Mouse (Mus musculus): ENCODE measurements around the gene Mid1. TPM values are rescaled to one million over a fixed set of nuclear protein-coding genes. Genes with fewer than 3 reads are reported as not detected.

Gene Mid1
- polyA plus RNA-seq, 1 experiment from 2014 or later: 16.8 TPM

DNA sequence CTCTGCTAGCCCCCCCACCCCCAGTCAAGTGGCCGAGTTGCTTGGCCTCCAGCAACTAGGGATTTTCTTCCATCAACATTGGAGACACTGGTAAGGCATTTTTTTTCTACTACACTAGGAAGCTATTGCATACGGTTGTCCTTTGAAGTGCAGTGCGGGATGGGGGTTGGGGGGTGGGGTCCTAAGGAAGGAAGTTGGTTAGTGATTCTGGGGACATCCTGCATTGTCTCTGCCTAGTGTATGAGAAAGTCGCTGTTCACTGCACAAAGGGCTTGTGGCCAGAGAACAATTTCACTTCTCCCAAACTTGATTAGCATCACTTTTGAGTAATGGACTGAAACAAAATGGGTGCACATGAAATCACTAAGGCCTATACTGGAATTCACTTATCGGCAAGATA, 143.1 kb downstream of the Mid1 start:
- WGBS: 25% methylated on average over 5 of the region's 5 CpGs
- Histone ChIP-seq H3K27me3 (ENCODE audit: insufficient read depth, poor library complexity, severe bottlenecking) (peaks cover 31% of the 10 kb centered on the region), H3K9me3 (no peaks in the 10 kb centered on the region), H3K4me1 (replicated peaks) (peaks cover 21% of the 10 kb centered on the region), H3K36me3 (no peaks in the 10 kb centered on the region), H3K4me3 (peak overlapping the region; percentile 47), H3K27ac (peak overlapping the region; percentile 89)
- peak; percentile 27 for DNase-seq (ENCODE audit: low spot score)

DNA sequence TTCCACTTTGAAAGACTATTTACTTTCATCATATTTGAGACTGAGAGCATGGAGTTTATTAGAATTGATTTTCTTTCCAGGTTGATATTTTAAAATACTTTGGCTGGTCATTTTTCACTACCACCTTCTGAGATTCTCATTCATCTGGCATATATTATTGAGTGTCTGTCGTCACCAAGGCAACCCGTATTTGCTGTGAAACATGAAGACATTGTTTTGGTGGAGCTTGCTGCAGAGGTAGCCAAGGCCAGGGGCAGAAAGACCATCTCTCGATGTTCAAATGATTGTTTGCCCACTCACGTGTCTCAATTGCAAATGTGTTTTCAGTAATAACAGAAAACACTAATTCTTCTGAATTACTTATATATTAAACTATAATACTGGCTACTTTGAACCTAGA, 145.1 kb downstream of the Mid1 start:
- Histone ChIP-seq H3K4me1 (replicated peaks) (peaks cover 21% of the 10 kb centered on the region), H3K27ac (peak overlapping the region; percentile 89; the same call in 1 of the 2 replicates), H3K27me3 (ENCODE audit: insufficient read depth, poor library complexity, severe bottlenecking) (peaks cover 27% of the 10 kb centered on the region), H3K36me3 (no peaks in the 10 kb centered on the region), H3K4me3 (peak overlapping the region; percentile 47; the same call in 1 of the 2 replicates), H3K9me3 (no peaks in the 10 kb centered on the region)
- peak; percentile 18 for DNase-seq (ENCODE audit: low spot score)
- WGBS: 19% methylated on average over 4 of the region's 4 CpGs

DNA sequence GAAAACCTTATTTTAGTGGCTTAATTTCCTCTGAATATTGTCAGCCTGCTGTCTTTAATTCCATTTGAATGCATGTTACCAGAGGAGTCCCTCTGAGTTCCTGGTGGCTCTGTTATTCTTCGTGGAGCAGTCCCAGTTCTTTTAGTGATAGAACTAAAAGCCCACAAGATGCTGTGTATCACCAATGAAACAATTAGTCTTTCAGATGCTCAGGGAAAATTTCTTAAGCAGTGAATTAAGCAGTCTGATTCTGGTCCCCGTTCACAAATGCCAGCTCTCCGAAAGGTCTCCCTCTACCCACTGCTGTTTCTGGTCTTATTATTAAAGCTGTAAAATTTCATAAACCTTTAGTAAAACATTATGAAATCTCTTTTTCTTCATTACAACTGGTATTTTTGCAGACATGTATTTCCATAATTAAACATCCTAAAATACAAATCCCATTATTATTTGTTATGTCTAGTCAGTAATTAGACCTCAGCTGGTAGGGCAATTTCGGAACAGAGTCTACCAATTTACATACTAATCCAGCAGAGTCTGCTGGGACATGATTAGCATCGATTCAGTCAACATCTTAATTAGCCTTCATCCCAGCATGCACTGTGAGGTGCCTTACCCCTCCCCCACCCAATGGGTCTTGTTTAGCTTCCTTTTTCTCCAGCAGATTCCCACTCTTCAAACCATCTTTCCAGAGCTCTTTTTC, 153.1 kb downstream of the Mid1 start:
- DNase-seq (ENCODE audit: low spot score): no peak
- Histone ChIP-seq H3K27ac (no peak overlapping the region), H3K4me3 (no peak overlapping the region), H3K27me3 (ENCODE audit: insufficient read depth, poor library complexity, severe bottlenecking) (peaks cover 10% of the 10 kb centered on the region), H3K9me3 (no peaks in the 10 kb centered on the region), H3K36me3 (no peaks in the 10 kb centered on the region), H3K4me1 (replicated peaks) (peaks cover 4% of the 10 kb centered on the region; the same call in 1 of the 2 replicates)
- 56% methylated on average over 5 of the region's 5 CpGs for WGBS

DNA sequence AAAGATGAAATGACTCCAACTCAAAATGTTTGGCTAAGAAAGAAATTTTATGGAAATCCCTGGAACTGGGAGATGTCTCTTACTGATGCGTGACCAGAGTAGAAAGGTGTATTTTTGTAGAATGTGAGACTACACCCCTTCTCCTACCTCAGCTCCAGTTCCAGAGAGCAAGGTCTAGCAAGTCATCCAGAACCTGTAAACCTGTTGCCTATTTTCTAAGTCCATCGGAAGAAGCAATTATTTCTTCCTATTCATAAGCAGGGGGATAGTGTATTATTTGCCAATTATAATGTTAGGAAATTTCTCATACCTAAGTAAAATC, 153.6 kb downstream of the Mid1 start:
- H3K27ac ChIP-seq: no peak overlapping the region
- DNase-seq (ENCODE audit: low spot score): no peak
- peaks cover 9% of the 10 kb centered on the region; the same call in 1 of the 2 replicates for H3K4me1 ChIP-seq (replicated peaks)
- peaks cover 8% of the 10 kb centered on the region for H3K27me3 ChIP-seq (ENCODE audit: insufficient read depth, poor library complexity, severe bottlenecking)
- no peak overlapping the region for H3K4me3 ChIP-seq
- H3K9me3 ChIP-seq: no peaks in the 10 kb centered on the region
- no peaks in the 10 kb centered on the region for H3K36me3 ChIP-seq
- WGBS: 96% methylated on average over 2 of the region's 2 CpGs

DNA sequence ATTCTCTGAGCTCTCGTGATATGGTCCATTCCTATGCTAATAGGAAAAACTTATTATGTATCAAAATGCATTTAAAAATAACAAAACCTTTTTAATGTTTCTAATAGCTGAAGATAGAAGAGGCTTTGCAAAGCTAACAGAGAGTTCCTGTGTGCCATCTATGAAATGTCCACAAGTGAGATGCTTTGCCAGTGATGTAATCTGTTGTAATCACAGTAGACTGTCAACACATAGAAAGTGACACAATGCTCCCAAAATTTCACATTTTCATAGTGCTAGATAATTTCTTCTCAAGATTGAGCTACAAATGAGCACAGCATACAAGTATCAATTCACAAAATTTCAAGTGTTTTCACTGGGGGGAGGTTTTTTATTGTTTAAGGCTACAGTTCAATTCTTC, 158.3 kb downstream of the Mid1 start:
- 58% methylated on average over 1 of the region's 1 CpGs for WGBS
- no peak for DNase-seq (ENCODE audit: low spot score)

DNA sequence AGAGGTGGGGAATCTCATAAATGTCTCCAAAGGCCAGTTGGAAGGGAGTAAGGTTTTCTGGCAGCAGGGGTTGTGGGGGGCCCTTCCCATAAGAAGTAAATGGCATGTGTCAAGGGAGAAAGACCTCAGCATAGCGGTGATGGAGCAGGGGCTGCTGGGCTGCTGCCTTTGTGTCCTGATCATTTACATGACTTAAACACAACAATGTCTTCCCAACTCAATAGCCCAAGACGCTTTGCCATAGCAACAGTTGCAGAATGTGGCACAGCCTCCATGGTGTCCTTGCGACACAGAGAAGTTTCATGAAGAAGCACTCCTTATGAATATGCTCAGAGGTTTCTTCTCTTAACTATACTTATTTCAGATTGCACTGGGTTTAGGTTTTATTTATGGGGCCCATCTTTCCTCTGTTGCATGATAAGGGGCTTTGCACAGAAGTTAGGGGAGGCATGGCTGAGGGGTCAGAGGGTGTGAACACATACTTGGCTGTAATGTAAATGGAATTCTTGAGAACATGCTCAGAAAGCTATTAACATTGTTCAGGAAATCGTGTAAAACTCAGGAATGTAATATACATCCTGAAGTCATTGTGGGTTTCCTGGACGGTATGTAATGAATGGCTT, 159.3 kb downstream of the Mid1 start:
- Histone ChIP-seq H3K27me3 (ENCODE audit: insufficient read depth, poor library complexity, severe bottlenecking) (peaks cover 40% of the 10 kb centered on the region), H3K4me3 (peak overlapping the region; percentile 21), H3K4me1 (replicated peaks) (peaks cover 38% of the 10 kb centered on the region), H3K9me3 (no peaks in the 10 kb centered on the region), H3K36me3 (no peaks in the 10 kb centered on the region), H3K27ac (peak overlapping the region; percentile 78)
- 22% methylated on average over 5 of the region's 5 CpGs for WGBS
- DNase-seq (ENCODE audit: low spot score): peak; percentile 58

More for the DNA sequence above, 158.3 kb downstream of the Mid1 start:
- H3K9me3 ChIP-seq: no peaks in the 10 kb centered on the region
- H3K4me3 ChIP-seq: no peak overlapping the region
- peaks cover 30% of the 10 kb centered on the region for H3K27me3 ChIP-seq (ENCODE audit: insufficient read depth, poor library complexity, severe bottlenecking)
- peak overlapping the region; percentile 59; the same call in 1 of the 2 replicates for H3K27ac ChIP-seq
- peaks cover 41% of the 10 kb centered on the region for H3K4me1 ChIP-seq (replicated peaks)
- no peaks in the 10 kb centered on the region for H3K36me3 ChIP-seq

DNA sequence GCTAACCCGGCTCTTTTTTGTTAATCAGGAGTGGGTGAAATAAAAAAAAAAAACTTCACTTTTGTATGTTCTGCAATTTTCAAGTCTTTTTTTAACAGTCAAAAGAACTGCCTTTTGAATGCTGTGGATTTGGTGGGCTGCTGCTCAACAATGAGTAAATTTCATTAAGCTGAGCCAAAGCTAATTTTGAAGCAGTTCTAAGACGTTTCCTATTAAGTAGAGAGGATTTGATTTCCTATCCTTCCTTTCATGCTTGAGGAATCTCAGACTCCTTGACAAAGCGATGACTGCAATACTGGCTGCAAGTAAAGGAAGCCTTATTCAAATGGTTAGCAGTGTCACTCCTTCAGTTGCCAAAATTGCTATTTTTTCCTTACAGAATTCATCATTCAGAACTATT, 161.2 kb downstream of the Mid1 start:
- DNase-seq (ENCODE audit: low spot score): no peak
- 35% methylated on average over 3 of the region's 3 CpGs for WGBS
- Histone ChIP-seq H3K36me3 (no peaks in the 10 kb centered on the region), H3K27me3 (ENCODE audit: insufficient read depth, poor library complexity, severe bottlenecking) (peaks cover 50% of the 10 kb centered on the region), H3K4me3 (no peak overlapping the region), H3K27ac (peak overlapping the region; percentile 46), H3K9me3 (no peaks in the 10 kb centered on the region), H3K4me1 (replicated peaks) (peaks cover 38% of the 10 kb centered on the region)

DNA sequence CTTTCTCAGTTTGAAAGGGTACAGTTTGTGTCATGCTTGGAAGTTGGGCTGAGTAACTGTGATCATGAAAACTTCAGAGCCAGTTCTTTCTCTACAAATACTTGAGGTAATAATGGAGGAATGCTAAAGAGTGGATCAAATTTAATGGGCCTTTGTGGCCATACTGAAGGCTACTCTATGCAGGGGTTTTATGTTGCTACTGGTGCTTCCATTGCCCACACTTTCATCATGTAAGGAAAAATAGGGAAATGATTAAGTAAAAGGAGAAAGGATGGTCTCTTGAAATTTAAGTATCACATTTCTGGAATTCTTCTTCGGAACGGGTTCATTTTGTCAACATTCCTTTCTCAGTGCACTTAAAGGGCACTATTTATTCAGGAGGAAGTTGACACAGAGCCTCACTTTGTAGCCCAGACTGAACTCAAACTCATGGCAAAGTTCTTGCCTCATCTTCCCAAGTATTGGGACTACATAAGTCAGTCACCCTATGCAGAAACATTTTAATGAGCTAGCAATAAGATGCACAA, 176.3 kb downstream of the Mid1 start:
- Histone ChIP-seq H3K27ac (no peak overlapping the region), H3K4me3 (no peak overlapping the region), H3K27me3 (ENCODE audit: insufficient read depth, poor library complexity, severe bottlenecking) (peaks cover 44% of the 10 kb centered on the region), H3K36me3 (no peaks in the 10 kb centered on the region), H3K9me3 (no peaks in the 10 kb centered on the region), H3K4me1 (replicated peaks) (peaks cover 5% of the 10 kb centered on the region)
- no peak for DNase-seq (ENCODE audit: low spot score)
- 61% methylated on average over 2 of the region's 2 CpGs for WGBS

DNA sequence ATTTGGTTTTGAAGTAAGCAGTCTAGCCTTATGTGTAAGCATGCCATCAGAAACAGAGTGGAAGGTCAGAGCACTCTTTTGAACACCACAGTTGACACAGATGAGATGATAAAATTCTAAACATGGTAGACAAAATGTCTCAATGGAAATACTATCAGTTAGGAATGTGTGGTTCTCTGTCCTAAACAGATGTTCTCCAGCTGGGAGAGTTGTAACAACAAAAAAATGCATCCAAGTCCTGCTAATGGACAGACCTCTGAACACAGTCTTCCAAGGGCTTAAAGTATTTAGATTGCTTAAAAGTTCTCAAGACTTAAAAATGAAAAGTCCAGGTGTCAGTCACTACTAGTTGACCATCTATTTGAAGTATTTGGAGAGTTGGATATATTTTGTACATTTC, 177.4 kb downstream of the Mid1 start:
- no peaks in the 10 kb centered on the region for H3K9me3 ChIP-seq
- H3K4me3 ChIP-seq: no peak overlapping the region
- H3K27ac ChIP-seq: no peak overlapping the region
- peaks cover 44% of the 10 kb centered on the region for H3K27me3 ChIP-seq (ENCODE audit: insufficient read depth, poor library complexity, severe bottlenecking)
- no peaks in the 10 kb centered on the region for H3K36me3 ChIP-seq
- DNase-seq (ENCODE audit: low spot score): no peak
- peaks cover 5% of the 10 kb centered on the region for H3K4me1 ChIP-seq (replicated peaks)

DNA sequence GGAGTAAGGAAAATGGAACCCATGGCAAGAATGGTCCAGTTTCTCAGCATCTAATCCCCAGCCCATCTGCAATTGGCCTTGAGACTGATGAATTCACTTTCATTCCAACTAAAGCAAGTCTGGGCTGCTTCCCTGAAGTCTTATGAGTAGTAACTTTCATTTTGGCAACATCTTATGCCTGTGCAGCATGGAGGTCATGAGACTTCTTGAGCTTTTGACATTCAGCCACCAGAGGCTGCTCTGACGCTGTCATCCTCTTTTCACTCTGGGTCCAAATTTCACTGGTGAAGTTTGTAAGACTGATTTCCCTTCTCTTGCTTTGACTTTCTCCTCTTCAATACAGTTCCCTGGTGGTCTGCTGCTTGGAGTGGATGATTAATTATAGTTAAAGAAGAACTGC, 177.8 kb downstream of the Mid1 start:
- no peak for DNase-seq (ENCODE audit: low spot score)
- WGBS: 61% methylated on average over 1 of the region's 1 CpGs
- peaks cover 40% of the 10 kb centered on the region for H3K27me3 ChIP-seq (ENCODE audit: insufficient read depth, poor library complexity, severe bottlenecking)
- peaks cover under 1% of the 10 kb centered on the region for H3K4me1 ChIP-seq (replicated peaks)
- no peak overlapping the region for H3K27ac ChIP-seq
- H3K9me3 ChIP-seq: no peaks in the 10 kb centered on the region
- no peak overlapping the region for H3K4me3 ChIP-seq
- H3K36me3 ChIP-seq: no peaks in the 10 kb centered on the region

DNA sequence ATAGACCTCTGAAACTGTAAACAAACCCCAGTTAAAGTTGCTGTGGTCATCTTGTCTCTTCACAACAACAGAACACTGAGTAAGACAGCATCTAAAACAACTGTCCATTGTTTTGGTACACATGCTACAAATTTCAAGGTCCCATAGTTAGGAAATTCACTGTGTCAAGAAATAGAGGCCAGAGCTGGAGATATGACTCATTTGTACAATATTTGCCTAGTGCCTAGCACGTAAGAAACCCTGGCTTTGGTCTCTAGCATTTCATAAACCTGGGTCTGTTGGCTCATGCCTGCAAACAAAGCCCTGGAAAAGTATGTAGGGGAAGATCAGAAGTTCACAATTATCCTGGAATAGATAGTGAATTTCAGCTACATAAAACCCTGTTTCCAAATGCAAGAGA, 178.8 kb downstream of the Mid1 start:
- Histone ChIP-seq H3K4me1 (replicated peaks) (no peaks in the 10 kb centered on the region), H3K4me3 (no peak overlapping the region), H3K36me3 (no peaks in the 10 kb centered on the region), H3K27me3 (ENCODE audit: insufficient read depth, poor library complexity, severe bottlenecking) (peaks cover 44% of the 10 kb centered on the region), H3K9me3 (no peaks in the 10 kb centered on the region), H3K27ac (no peak overlapping the region)
- no peak for DNase-seq (ENCODE audit: low spot score)
- WGBS: 71% methylated on average over 1 of the region's 1 CpGs

DNA sequence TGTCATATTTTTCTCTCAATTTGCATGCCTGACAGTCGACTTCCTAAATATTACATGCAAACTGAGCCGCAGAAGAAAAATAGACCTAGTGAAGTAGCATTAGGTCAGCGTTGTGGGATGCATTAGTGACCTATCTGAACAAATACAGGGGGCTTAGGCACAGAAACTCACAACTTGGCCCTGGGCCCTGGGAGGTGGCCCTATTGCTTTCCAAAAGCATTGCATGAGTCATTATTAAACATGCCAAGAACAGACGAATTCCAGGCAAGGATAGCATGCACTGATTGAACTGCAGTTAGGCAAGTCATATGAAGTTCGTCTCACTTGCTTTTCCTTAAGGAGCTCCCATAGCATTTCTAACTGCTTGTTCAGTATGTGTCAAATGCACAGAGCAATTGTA, 183.2 kb downstream of the Mid1 start:
- DNase-seq (ENCODE audit: low spot score): no peak
- Histone ChIP-seq H3K27ac (no peak overlapping the region), H3K9me3 (no peaks in the 10 kb centered on the region), H3K36me3 (no peaks in the 10 kb centered on the region), H3K4me3 (no peak overlapping the region), H3K4me1 (replicated peaks) (no peaks in the 10 kb centered on the region), H3K27me3 (ENCODE audit: insufficient read depth, poor library complexity, severe bottlenecking) (peaks cover 48% of the 10 kb centered on the region)
- WGBS: 83% methylated on average over 5 of the region's 5 CpGs

DNA sequence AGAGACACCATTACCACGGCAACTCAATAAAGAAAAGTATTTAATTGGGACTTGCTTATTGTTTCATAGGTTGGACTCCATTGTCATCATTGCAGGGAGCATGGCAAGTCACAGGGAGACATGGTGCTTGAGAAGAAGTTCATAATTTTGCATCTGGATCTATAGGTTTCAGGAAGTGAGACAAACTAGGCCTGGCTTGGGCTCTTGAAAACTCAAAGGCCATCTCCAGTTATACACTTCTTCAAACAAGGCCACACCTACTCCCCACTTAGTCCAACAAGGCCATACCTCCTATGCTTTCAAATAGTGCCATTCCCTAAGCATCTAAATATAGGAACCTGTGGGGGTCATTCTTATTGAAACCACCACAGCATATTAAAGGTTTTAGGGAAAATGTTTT, 189.5 kb downstream of the Mid1 start:
- DNase-seq (ENCODE audit: low spot score): no peak
- no peak overlapping the region for H3K27ac ChIP-seq
- peaks cover 77% of the 10 kb centered on the region for H3K27me3 ChIP-seq (ENCODE audit: insufficient read depth, poor library complexity, severe bottlenecking)
- 0 out of 2 replicates have a peak, but pooled peaks cover 3% of the 10 kb centered on the region for H3K4me1 ChIP-seq (replicated peaks)
- H3K36me3 ChIP-seq: no peaks in the 10 kb centered on the region
- WGBS: 93% methylated on average over 1 of the region's 1 CpGs
- H3K4me3 ChIP-seq: no peak overlapping the region
- no peaks in the 10 kb centered on the region for H3K9me3 ChIP-seq
